Mouse (Mus musculus): ENCODE data around the gene Tdrkh. TPM values are rescaled to one million over a fixed set of nuclear protein-coding genes. Genes with fewer than 3 reads are reported as not detected.

Gene Tdrkh
- polyA plus RNA-seq, 1 experiment from 2014 or later = 14.6 TPM

- no peak overlapping the region for H3K4me3 ChIP-seq (ENCODE audit: low read depth, low read length)
Observed at GRCm38 (mm10) chr3:94372038-94372437, 41.0 kb upstream of the Tdrkh start.

GRCm38 (mm10) chr3:94372641-94373040, 40.4 kb upstream of the Tdrkh start, which contains the start of gene Rorc:
Gene Rorc (plus strand): TSS chr3:94372794.
- WGBS = 23% methylated on average over 5 of the region's 5 CpGs
- H3K4me3 ChIP-seq (ENCODE audit: low read depth, low read length) = peak within 1 kb of the TSS; percentile 4; the same call in 1 of the 2 replicates
- ATAC-seq (replicated peaks; ENCODE audit: low FRiP score, low TSS enrichment, low read depth) = no peak
- no peaks in the 10 kb centered on the region for H3K9me3 ChIP-seq (ENCODE audit: control insufficient read depth, low read length)
- no peaks in the 10 kb centered on the region for H3K36me3 ChIP-seq (ENCODE audit: control insufficient read depth, insufficient read depth, low read length)
- no peak within 1 kb of the TSS for H3K27ac ChIP-seq (ENCODE audit: low read depth)
- no peak within 1 kb of the TSS for H3K9ac ChIP-seq (ENCODE audit: low read length)
- peaks cover 13% of the 10 kb centered on the region for H3K4me1 ChIP-seq (replicated peaks; ENCODE audit: control insufficient read depth, insufficient read depth, low read length)
- peak within 1 kb of the TSS; percentile 37 for H3K4me2 ChIP-seq (ENCODE audit: low read length)
- no peak for DNase-seq (ENCODE audit: low spot score)
- H3K27me3 ChIP-seq (replicated peaks; ENCODE audit: control insufficient read depth, insufficient read depth, low read length) = no peaks in the 10 kb centered on the region

More at GRCm38 (mm10) chr3:94372038-94372437, 41.0 kb upstream of the Tdrkh start:
- Histone ChIP-seq H3K4me2 (ENCODE audit: low read length) (peak overlapping the region; percentile 36), H3K9ac (ENCODE audit: low read length) (no peak overlapping the region), H3K27me3 (replicated peaks; ENCODE audit: control insufficient read depth, insufficient read depth, low read length) (no peaks in the 10 kb centered on the region), H3K4me1 (replicated peaks; ENCODE audit: control insufficient read depth, insufficient read depth, low read length) (peaks cover 13% of the 10 kb centered on the region), H3K9me3 (ENCODE audit: control insufficient read depth, low read length) (no peaks in the 10 kb centered on the region), H3K27ac (ENCODE audit: low read depth) (no peak overlapping the region), H3K36me3 (ENCODE audit: control insufficient read depth, insufficient read depth, low read length) (no peaks in the 10 kb centered on the region)
- 10% methylated on average over 3 of the region's 3 CpGs for WGBS
- DNase-seq (ENCODE audit: low spot score) (no peak), ATAC-seq (replicated peaks; ENCODE audit: low FRiP score, low TSS enrichment, low read depth) (no peak)

- H3K27me3 ChIP-seq (replicated peaks; ENCODE audit: control insufficient read depth, insufficient read depth, low read length) = no peaks in the 10 kb centered on the region
- peaks cover 13% of the 10 kb centered on the region for H3K4me1 ChIP-seq (replicated peaks; ENCODE audit: control insufficient read depth, insufficient read depth, low read length)
- H3K36me3 ChIP-seq (ENCODE audit: control insufficient read depth, insufficient read depth, low read length) = no peaks in the 10 kb centered on the region
- H3K27ac ChIP-seq (ENCODE audit: low read depth) = no peak overlapping the region
- H3K9me3 ChIP-seq (ENCODE audit: control insufficient read depth, low read length) = no peaks in the 10 kb centered on the region
- ATAC-seq (replicated peaks; ENCODE audit: low FRiP score, low TSS enrichment, low read depth) = 0 out of 2 replicates have a peak, but pooled peaks have one; percentile 9
- 0 out of 2 replicates have a peak overlapping the region, but pooled peaks have one; percentile 4 for H3K4me3 ChIP-seq (ENCODE audit: low read depth, low read length)
- DNase-seq (ENCODE audit: low spot score) = no peak
- H3K4me2 ChIP-seq (ENCODE audit: low read length) = peak overlapping the region; percentile 37
- no peak overlapping the region for H3K9ac ChIP-seq (ENCODE audit: low read length)
- 6% methylated on average over 9 of the region's 10 CpGs for WGBS
Observed at GRCm38 (mm10) chr3:94373090-94373489, 40.0 kb upstream of the Tdrkh start.

GRCm38 (mm10) chr3:94373597-94374011, 39.5 kb upstream of the Tdrkh start:
- no peaks in the 10 kb centered on the region for H3K27me3 ChIP-seq (replicated peaks; ENCODE audit: control insufficient read depth, insufficient read depth, low read length)
- no peaks in the 10 kb centered on the region for H3K36me3 ChIP-seq (ENCODE audit: control insufficient read depth, insufficient read depth, low read length)
- H3K9ac ChIP-seq (ENCODE audit: low read length) = no peak overlapping the region
- H3K27ac ChIP-seq (ENCODE audit: low read depth) = no peak overlapping the region
- DNase-seq (ENCODE audit: low spot score) (no peak), ATAC-seq (replicated peaks; ENCODE audit: low FRiP score, low TSS enrichment, low read depth) (peak; percentile 36; the same call in 1 of the 2 replicates)
- H3K4me3 ChIP-seq (ENCODE audit: low read depth, low read length) = 0 out of 2 replicates have a peak overlapping the region, but pooled peaks have one; percentile 4
- H3K9me3 ChIP-seq (ENCODE audit: control insufficient read depth, low read length) = no peaks in the 10 kb centered on the region
- 1% methylated on average over 5 of the region's 5 CpGs for WGBS
- H3K4me1 ChIP-seq (replicated peaks; ENCODE audit: control insufficient read depth, insufficient read depth, low read length) = peaks cover 13% of the 10 kb centered on the region
- peak overlapping the region; percentile 37 for H3K4me2 ChIP-seq (ENCODE audit: low read length)

- ATAC-seq (replicated peaks; ENCODE audit: low FRiP score, low TSS enrichment, low read depth) (no peak), DNase-seq (ENCODE audit: low spot score) (no peak)
- Histone ChIP-seq H3K27ac (ENCODE audit: low read depth) (no peak overlapping the region), H3K9ac (ENCODE audit: low read length) (no peak overlapping the region), H3K9me3 (ENCODE audit: control insufficient read depth, low read length) (no peaks in the 10 kb centered on the region), H3K4me3 (ENCODE audit: low read depth, low read length) (no peak overlapping the region), H3K36me3 (ENCODE audit: control insufficient read depth, insufficient read depth, low read length) (no peaks in the 10 kb centered on the region), H3K4me1 (replicated peaks; ENCODE audit: control insufficient read depth, insufficient read depth, low read length) (peaks cover 13% of the 10 kb centered on the region), H3K27me3 (replicated peaks; ENCODE audit: control insufficient read depth, insufficient read depth, low read length) (no peaks in the 10 kb centered on the region), H3K4me2 (ENCODE audit: low read length) (no peak overlapping the region)
Observed at GRCm38 (mm10) chr3:94374636-94375035, 38.4 kb upstream of the Tdrkh start.

- Histone ChIP-seq H3K9ac (ENCODE audit: low read length) (no peak overlapping the region), H3K36me3 (ENCODE audit: control insufficient read depth, insufficient read depth, low read length) (no peaks in the 10 kb centered on the region), H3K4me2 (ENCODE audit: low read length) (no peak overlapping the region), H3K27me3 (replicated peaks; ENCODE audit: control insufficient read depth, insufficient read depth, low read length) (no peaks in the 10 kb centered on the region), H3K4me1 (replicated peaks; ENCODE audit: control insufficient read depth, insufficient read depth, low read length) (peaks cover 13% of the 10 kb centered on the region), H3K9me3 (ENCODE audit: control insufficient read depth, low read length) (no peaks in the 10 kb centered on the region), H3K27ac (ENCODE audit: low read depth) (no peak overlapping the region), H3K4me3 (ENCODE audit: low read depth, low read length) (no peak overlapping the region)
- no peak for DNase-seq (ENCODE audit: low spot score)
- ATAC-seq (replicated peaks; ENCODE audit: low FRiP score, low TSS enrichment, low read depth) = no peak
- WGBS = 79% methylated on average over 2 of the region's 2 CpGs
Observed at GRCm38 (mm10) chr3:94375146-94375545, 37.9 kb upstream of the Tdrkh start.

- ATAC-seq (replicated peaks; ENCODE audit: low FRiP score, low TSS enrichment, low read depth) (no peak), DNase-seq (ENCODE audit: low spot score) (no peak)
- Histone ChIP-seq H3K9ac (ENCODE audit: low read length) (no peak overlapping the region), H3K36me3 (ENCODE audit: control insufficient read depth, insufficient read depth, low read length) (no peaks in the 10 kb centered on the region), H3K27me3 (replicated peaks; ENCODE audit: control insufficient read depth, insufficient read depth, low read length) (no peaks in the 10 kb centered on the region), H3K4me1 (replicated peaks; ENCODE audit: control insufficient read depth, insufficient read depth, low read length) (peaks cover 13% of the 10 kb centered on the region), H3K4me2 (ENCODE audit: low read length) (no peak overlapping the region), H3K4me3 (ENCODE audit: low read depth, low read length) (no peak overlapping the region), H3K27ac (ENCODE audit: low read depth) (no peak overlapping the region), H3K9me3 (ENCODE audit: control insufficient read depth, low read length) (no peaks in the 10 kb centered on the region)
- WGBS = 57% methylated on average over 5 of the region's 5 CpGs
Observed at GRCm38 (mm10) chr3:94375861-94376260, 37.2 kb upstream of the Tdrkh start.

- no peak for DNase-seq (ENCODE audit: low spot score)
- 14% methylated on average over 13 of the region's 13 CpGs for WGBS
- H3K9me3 ChIP-seq (ENCODE audit: control insufficient read depth, low read length) = no peaks in the 10 kb centered on the region
- no peaks in the 10 kb centered on the region for H3K27me3 ChIP-seq (replicated peaks; ENCODE audit: control insufficient read depth, insufficient read depth, low read length)
- H3K36me3 ChIP-seq (ENCODE audit: control insufficient read depth, insufficient read depth, low read length) = no peaks in the 10 kb centered on the region
- H3K27ac ChIP-seq (ENCODE audit: low read depth) = no peak overlapping the region
- H3K4me1 ChIP-seq (replicated peaks; ENCODE audit: control insufficient read depth, insufficient read depth, low read length) = peaks cover 6% of the 10 kb centered on the region
- no peak for ATAC-seq (replicated peaks; ENCODE audit: low FRiP score, low TSS enrichment, low read depth)
- no peak overlapping the region for H3K4me3 ChIP-seq (ENCODE audit: low read depth, low read length)
- no peak overlapping the region for H3K4me2 ChIP-seq (ENCODE audit: low read length)
- no peak overlapping the region for H3K9ac ChIP-seq (ENCODE audit: low read length)
Observed at GRCm38 (mm10) chr3:94377028-94377923, 35.8 kb upstream of the Tdrkh start.

All from intestine, embryonic 14.5 days (tissue).